Mouse (Mus musculus): Measurements from ENCODE around the gene Tpbpb.
"Not testable (repeated sequence)": the region's sequence is repeated elsewhere in the genome, so short reads cannot be mapped to it uniquely, and the experiment has no call there.

DNA sequence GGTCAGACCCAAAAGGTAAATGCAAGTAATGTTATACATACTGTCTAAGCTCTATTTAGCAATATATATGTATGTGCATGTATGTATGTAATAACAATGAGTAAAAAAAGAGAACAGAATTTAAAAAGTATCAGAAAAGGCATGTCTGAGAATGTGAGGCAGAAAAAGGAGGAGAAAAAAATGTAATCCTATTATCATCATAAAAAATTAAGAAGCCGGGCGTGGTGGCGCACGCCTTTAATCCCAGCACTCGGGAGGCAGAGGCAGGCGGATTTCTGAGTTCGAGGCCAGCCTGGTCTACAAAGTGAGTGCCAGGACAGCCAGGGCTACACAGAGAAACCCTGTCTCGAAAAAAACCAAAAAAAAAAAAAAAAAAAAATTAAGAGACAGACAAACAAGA lies 7.9 kb downstream of the Tpbpb start, which contains the start of gene Gm49392:
- not testable (repeated sequence) for TF ChIP-seq CTCF (conservative IDR thresholded peaks at IDR 0.05; ENCODE audit: low read length); POU5F1 (IDR thresholded peaks at IDR 0.05; ENCODE audit: borderline replicate concordance, low read length); NANOG (IDR thresholded peaks at IDR 0.05; ENCODE audit: borderline replicate concordance, low read length)

All from E14TG2a.4 (cell line).